Mouse (Mus musculus): ENCODE measurements at regions not wholly inside any gene's neighbourhood (a gene's known extent, or its start where the extent isn't known, plus 50 kb on each side); places are given as distances from the start of the nearest gene placed in this dataset.

- DNase-seq: peak in 1 of 2 experiments; percentile 3
Measured at GRCm38 (mm10) chr2:106318695-106319266, 315.4 kb upstream of the Dnajc24 start.

- no peak for DNase-seq
Measured at GRCm38 (mm10) chr2:106346781-106347180, 343.4 kb upstream of the Dnajc24 start.

- DNase-seq: no peak
Measured at GRCm38 (mm10) chr2:106347249-106347648, 343.9 kb upstream of the Dnajc24 start.

GRCm38 (mm10) chr2:106355565-106355964, 337.5 kb upstream of the Mpped2 start:
- no peak for DNase-seq

GRCm38 (mm10) chr2:106355984-106356547, 337.0 kb upstream of the Mpped2 start:
- DNase-seq: peak; percentile 60 to 71

GRCm38 (mm10) chr2:106368641-106369040, 324.4 kb upstream of the Mpped2 start:
- DNase-seq: no peak

- peak; percentile 53 to 54 for DNase-seq
Measured at GRCm38 (mm10) chr2:106383415-106384285, 309.4 kb upstream of the Mpped2 start.

- DNase-seq: peak in 1 of 2 experiments; percentile 18
Measured at GRCm38 (mm10) chr2:106384286-106384595, 308.8 kb upstream of the Mpped2 start.

GRCm38 (mm10) chr2:106384842-106385241, 308.2 kb upstream of the Mpped2 start:
- peak; percentile 50 to 67 for DNase-seq

- no peak for DNase-seq
Measured at GRCm38 (mm10) chr2:106412158-106412557, 280.9 kb upstream of the Mpped2 start.

GRCm38 (mm10) chr2:106415474-106416019, 277.5 kb upstream of the Mpped2 start:
- no peak for DNase-seq

GRCm38 (mm10) chr2:106418181-106418580, 274.9 kb upstream of the Mpped2 start:
- no peak for DNase-seq

GRCm38 (mm10) chr2:106424974-106425373, 268.1 kb upstream of the Mpped2 start:
- no peak for DNase-seq

- no peak for DNase-seq
Measured at GRCm38 (mm10) chr2:106425451-106425881, 267.6 kb upstream of the Mpped2 start.

- no peak for DNase-seq
Measured at GRCm38 (mm10) chr2:106426010-106426409, 267.1 kb upstream of the Mpped2 start.

- DNase-seq: no peak
Measured at GRCm38 (mm10) chr2:106427237-106427636, 265.8 kb upstream of the Mpped2 start.

- no peak for DNase-seq
Measured at GRCm38 (mm10) chr2:106428909-106429308, 264.2 kb upstream of the Mpped2 start.

- peak; percentile 69 to 78 for DNase-seq
Measured at GRCm38 (mm10) chr2:106431141-106431540, 261.9 kb upstream of the Mpped2 start.

GRCm38 (mm10) chr2:106431637-106432199, 261.4 kb upstream of the Mpped2 start:
- no peak for DNase-seq

- DNase-seq: no peak
Measured at GRCm38 (mm10) chr2:106436136-106436535, 256.9 kb upstream of the Mpped2 start.

GRCm38 (mm10) chr2:106454310-106454974, 238.6 kb upstream of the Mpped2 start:
- DNase-seq: no peak

- DNase-seq: no peak
Measured at GRCm38 (mm10) chr2:106455039-106455438, 238.0 kb upstream of the Mpped2 start.

GRCm38 (mm10) chr2:106455972-106456371, 237.1 kb upstream of the Mpped2 start:
- no peak for DNase-seq
